Mouse (Mus musculus) lung, adult 2 months (tissue): ENCODE results near the gene Pcyt1a. TPM values are rescaled to one million over a fixed set of nuclear protein-coding genes. Genes with fewer than 3 reads are reported as not detected.
"Not testable (repeated sequence)": the region's sequence is repeated elsewhere in the genome, so short reads cannot be mapped to it uniquely, and the experiment has no call there.

Source experiments
- DNase-seq: peaks from one replicate; pipeline ENCODE4 v3.0.0; 2022
- H3K4me1 ChIP-seq: fragments of 200-500 bp; 2 replicates; pipeline ENCODE4 v1.6.1; 2011; ENCODE audit warnings: low read length; ENCODE audit not compliant: control insufficient read depth, insufficient read depth
- H3K4me3 ChIP-seq: fragments of 200-500 bp; replicated peaks from 2 replicates; pipeline ENCODE3; 2011; ENCODE audit warnings: low read depth, mild to moderate bottlenecking, control low read depth, low read length; ENCODE audit errors: extremely low read depth
- CTCF ChIP-seq: fragments of 200-500 bp; IDR thresholded peaks from 2 replicates; pipeline ENCODE4 v1.5.1; 2011; ENCODE audit warnings: mild to moderate bottlenecking, low read length, control low read depth; ENCODE audit not compliant: insufficient read depth
- POLR2A ChIP-seq: fragments of 200-500 bp; IDR thresholded peaks from 2 replicates; pipeline ENCODE4 v1.6.1; 2011; ENCODE audit warnings: low read depth, mild to moderate bottlenecking, control low read depth, low read length, borderline replicate concordance; ENCODE audit errors: extremely low read depth
- WGBS: fragments of 180-500 bp; shearing (Covaris S2); methylation state at CpG from one replicate; pipeline ENCODE4 v1.1.7; 2018; 5-methylcytosine and 5-hydroxymethylcytosine counted together
- polyA plus RNA-seq: library from polyadenylated mRNA; depleted of rRNA; stranded (reverse); fragments of >200 nt; gene quantifications from 2 replicates; pipeline ENCODE4 v1.2.3, GENCODE M21; 2012

Gene Pcyt1a
- polyA plus RNA-seq, 1 experiment = 55.2 TPM

DNA sequence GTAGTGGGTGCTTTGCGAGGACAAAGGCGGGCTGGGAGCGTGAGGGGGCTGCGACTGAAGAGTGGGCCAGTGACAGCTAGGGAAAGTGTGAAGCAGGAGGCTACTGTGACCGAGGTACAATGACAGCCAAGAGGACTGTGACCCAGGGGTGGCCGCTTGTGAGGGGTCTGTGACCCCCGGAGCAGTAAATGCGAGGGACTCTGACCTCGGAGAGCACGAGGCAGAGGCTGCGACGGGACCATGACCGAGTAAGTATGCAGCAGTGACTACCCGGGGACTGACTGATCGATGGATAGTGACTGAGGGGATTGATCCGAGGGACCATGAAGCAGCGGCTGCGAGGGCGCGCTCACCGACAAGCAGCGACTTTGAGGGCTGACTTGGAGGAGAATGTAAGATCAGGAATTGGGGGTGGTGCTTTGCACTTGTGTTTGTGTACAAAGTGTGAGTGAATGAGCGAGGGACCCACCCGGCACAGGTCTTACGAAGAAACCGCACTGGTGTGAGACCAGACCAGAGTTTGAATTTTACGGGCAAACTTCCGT lies 398 bp downstream of the Pcyt1a start:
- Histone ChIP-seq H3K4me3 (peak overlapping the region; percentile 95), H3K4me1 (peaks cover 9% of the 10 kb centered on the region)
- no peak for DNase-seq
- TF ChIP-seq POLR2A (no peak), CTCF (no peak)
- 1% methylated on average over 28 of the region's 28 CpGs for WGBS

GRCm38 (mm10) chr16:32431926-32432325 lies 1.2 kb downstream of the Pcyt1a start:
- TF ChIP-seq POLR2A (no peak), CTCF (no peak)
- no peak for DNase-seq
- Histone ChIP-seq H3K4me3 (no peak overlapping the region), H3K4me1 (peaks cover 9% of the 10 kb centered on the region)
- 91% methylated on average over 1 of the region's 1 CpGs for WGBS

GRCm38 (mm10) chr16:32433138-32433537 lies 2.4 kb downstream of the Pcyt1a start:
- WGBS = 41% methylated on average over 2 of the region's 2 CpGs
- no peak for DNase-seq
- TF ChIP-seq POLR2A (no peak), CTCF (no peak)
- peaks cover 9% of the 10 kb centered on the region for H3K4me1 ChIP-seq
- H3K4me3 ChIP-seq = no peak overlapping the region

DNA sequence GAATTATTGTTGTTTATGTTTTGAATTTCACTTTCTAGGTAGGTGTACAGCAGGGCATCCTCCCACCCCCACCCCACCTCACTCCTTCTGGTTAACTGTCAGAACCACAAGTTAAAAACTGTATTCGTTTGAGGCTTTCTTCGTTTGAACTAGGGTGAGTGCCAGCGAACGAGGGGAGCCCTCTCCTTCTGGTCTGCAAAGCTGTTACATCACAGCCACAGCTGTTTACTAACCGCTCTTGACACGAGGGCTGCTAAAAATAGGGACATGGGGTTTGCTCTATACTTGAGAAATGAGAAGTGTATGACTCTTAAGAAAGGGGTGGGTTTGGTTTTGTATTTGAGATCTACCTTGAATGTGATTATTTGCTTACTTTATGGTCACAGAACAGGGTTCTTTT lies 3.3 kb downstream of the Pcyt1a start:
- 28% methylated on average over 6 of the region's 6 CpGs for WGBS
- Histone ChIP-seq H3K4me1 (peaks cover 9% of the 10 kb centered on the region), H3K4me3 (no peak overlapping the region)
- TF ChIP-seq POLR2A (no peak), CTCF (no peak)
- peak; percentile 70 for DNase-seq

DNA sequence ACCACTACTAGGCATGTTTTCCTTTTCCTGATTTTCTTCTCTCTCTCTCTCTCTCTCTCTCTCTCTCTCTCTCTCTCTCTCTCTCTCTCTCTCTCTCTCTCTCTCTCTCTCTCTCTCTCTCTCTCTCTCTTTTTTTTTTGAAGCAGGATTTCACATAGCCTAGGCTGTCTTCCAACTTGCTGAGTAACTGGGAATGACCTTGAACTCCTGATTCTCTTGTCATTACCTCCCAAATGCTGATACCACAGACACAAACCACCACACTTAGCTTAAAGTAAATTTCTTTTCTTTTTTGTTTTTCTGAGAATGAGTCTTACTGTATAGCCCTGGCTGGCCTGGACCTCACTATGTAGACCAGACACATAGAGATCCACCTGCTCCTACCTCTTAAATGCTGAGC lies 4.0 kb downstream of the Pcyt1a start:
- H3K4me1 ChIP-seq = peaks cover 9% of the 10 kb centered on the region
- DNase-seq = no peak
- TF ChIP-seq CTCF (no peak), POLR2A (no peak)
- no peak overlapping the region for H3K4me3 ChIP-seq

GRCm38 (mm10) chr16:32436657-32437056 lies 5.9 kb downstream of the Pcyt1a start:
- peaks cover 9% of the 10 kb centered on the region for H3K4me1 ChIP-seq
- H3K4me3 ChIP-seq = no peak overlapping the region
- WGBS = 54% methylated on average over 1 of the region's 1 CpGs
- DNase-seq = no peak
- no peak for TF ChIP-seq POLR2A
- TF ChIP-seq CTCF = no peak

DNA sequence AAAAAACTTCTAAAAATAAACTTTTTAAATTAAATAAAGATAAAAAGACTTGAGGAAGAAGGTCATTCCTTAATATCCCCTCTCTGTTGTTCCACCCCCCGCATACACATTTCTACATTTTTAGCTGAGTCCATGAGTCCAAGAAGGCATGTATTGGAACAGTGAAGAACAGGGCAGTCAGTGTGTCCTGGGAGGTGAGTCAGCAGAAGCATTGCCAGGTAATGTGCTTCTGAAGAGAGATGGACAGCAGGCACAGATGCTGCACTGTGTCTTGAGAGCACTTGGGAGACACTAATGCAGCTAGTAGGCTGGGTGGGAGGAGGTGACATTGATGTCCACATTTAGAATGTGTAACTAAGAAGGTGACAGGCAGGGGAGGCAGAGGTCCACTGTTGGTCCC lies 6.5 kb downstream of the Pcyt1a start:
- TF ChIP-seq CTCF = no peak
- TF ChIP-seq POLR2A = no peak
- peaks cover 9% of the 10 kb centered on the region for H3K4me1 ChIP-seq
- H3K4me3 ChIP-seq = no peak overlapping the region
- 92% methylated on average over 1 of the region's 1 CpGs for WGBS
- DNase-seq = no peak

DNA sequence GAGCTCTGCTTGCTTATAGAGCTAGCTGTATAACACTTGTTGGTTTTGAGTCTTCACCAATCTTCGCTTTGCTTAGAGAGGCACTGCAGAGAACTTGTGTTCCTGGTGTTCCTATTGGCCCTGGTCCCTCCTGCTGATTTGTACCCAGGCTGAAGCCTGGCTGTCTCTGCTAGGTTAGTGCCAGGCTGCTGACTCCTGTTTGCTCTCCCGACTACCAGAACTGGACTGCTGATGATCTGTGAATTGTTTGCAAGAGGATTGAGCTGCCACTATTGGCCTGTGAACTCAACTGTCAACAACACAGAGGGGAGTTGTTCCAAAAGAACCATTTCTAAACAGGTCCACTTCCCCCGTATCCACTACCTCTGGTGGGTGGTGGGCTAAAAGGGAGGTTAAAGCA lies 10.7 kb downstream of the Pcyt1a start:
- Histone ChIP-seq H3K4me3 (no peak overlapping the region), H3K4me1 (peaks cover 2% of the 10 kb centered on the region; the same call in 1 of the 2 replicates)
- DNase-seq = no peak
- TF ChIP-seq POLR2A (no peak), CTCF (no peak)
- WGBS = 79% methylated on average over 3 of the region's 3 CpGs

GRCm38 (mm10) chr16:32444615-32445014 lies 13.9 kb downstream of the Pcyt1a start:
- H3K4me3 ChIP-seq, H3K4me1 ChIP-seq, DNase-seq: not testable (repeated sequence)
- WGBS = 72% methylated on average over 3 of the region's 3 CpGs

GRCm38 (mm10) chr16:32445558-32445957 lies 14.8 kb downstream of the Pcyt1a start:
- no peak overlapping the region for H3K4me3 ChIP-seq
- H3K4me1 ChIP-seq = peaks cover 9% of the 10 kb centered on the region
- 100% methylated on average over 1 of the region's 1 CpGs for WGBS
- DNase-seq = no peak
- TF ChIP-seq POLR2A = no peak
- TF ChIP-seq CTCF = no peak

DNA sequence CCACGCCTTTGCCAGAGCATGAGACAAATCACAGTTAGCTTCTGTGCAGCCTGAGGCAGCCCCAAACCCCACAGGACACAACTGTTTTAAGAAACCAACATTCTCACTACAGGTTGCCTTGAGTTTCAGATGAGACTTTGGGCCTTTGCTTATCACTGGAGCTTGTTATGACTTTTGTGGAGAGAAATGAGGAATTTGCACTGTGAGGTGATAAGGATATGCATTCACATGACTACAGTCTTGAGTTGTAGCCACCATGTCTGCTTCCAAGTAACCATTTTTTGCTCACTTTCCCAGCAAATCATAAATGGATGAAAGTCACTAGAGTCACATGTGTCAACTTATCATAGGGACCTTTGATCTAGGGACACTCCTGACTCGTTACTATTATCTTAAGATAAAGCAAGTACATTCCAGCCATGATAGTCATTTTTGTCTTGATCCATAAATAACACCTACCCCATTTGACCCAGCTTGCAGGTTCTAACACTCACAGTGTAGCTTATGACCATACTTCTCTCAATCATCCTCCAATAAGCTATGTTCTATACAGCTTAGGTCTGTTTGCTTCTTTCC lies 15.9 kb downstream of the Pcyt1a start:
- no peak overlapping the region for H3K4me3 ChIP-seq
- TF ChIP-seq CTCF = no peak
- no peak for TF ChIP-seq POLR2A
- WGBS = 59% methylated on average over 2 of the region's 2 CpGs
- no peak for DNase-seq
- H3K4me1 ChIP-seq = peaks cover 9% of the 10 kb centered on the region
